Mouse (Mus musculus) NIH3T3 (cell line): ENCODE results near the gene Atp5g2.
A peak's percentile ranks its signal among the peaks of the same experiment; 100 is the strongest.

ENCODE experiments used
- DNase-seq: peaks from one replicate; pipeline ENCODE4 v3.0.0-alpha.2; 2012; ENCODE audit warnings: low read depth

Gene Atp5g2

GRCm38 (mm10) chr15:102672215-102673071 is at the start of gene Atp5g2:
Atp5g2 (minus strand) TSS chr15:102672352.
- DNase-seq = peak; percentile 73

- DNase-seq = peak; percentile 28
Measured at GRCm38 (mm10) chr15:102721016-102721898, 49.1 kb upstream of the Atp5g2 start.

- no peak for DNase-seq
Measured at GRCm38 (mm10) chr15:102716132-102716531, 44.0 kb upstream of the Atp5g2 start.

- DNase-seq = no peak
Measured at GRCm38 (mm10) chr15:102707736-102708269, 35.7 kb upstream of the Atp5g2 start.

GRCm38 (mm10) chr15:102705923-102706503 is 33.9 kb upstream of the Atp5g2 start:
- DNase-seq = no peak

GRCm38 (mm10) chr15:102705226-102705894 is 33.2 kb upstream of the Atp5g2 start:
- no peak for DNase-seq

GRCm38 (mm10) chr15:102704806-102705205 is 32.7 kb upstream of the Atp5g2 start:
- DNase-seq = no peak

- no peak for DNase-seq
Measured at GRCm38 (mm10) chr15:102702972-102703371, 30.8 kb upstream of the Atp5g2 start.

GRCm38 (mm10) chr15:102698193-102698592 is 26.0 kb upstream of the Atp5g2 start:
- peak; percentile 89 for DNase-seq

GRCm38 (mm10) chr15:102696899-102697298 is 24.7 kb upstream of the Atp5g2 start:
- DNase-seq = no peak

GRCm38 (mm10) chr15:102693600-102693999 is 21.4 kb upstream of the Atp5g2 start:
- no peak for DNase-seq

GRCm38 (mm10) chr15:102692991-102693411 is 20.8 kb upstream of the Atp5g2 start:
- DNase-seq = no peak

- DNase-seq = no peak
Measured at GRCm38 (mm10) chr15:102692321-102692804, 20.2 kb upstream of the Atp5g2 start.

- DNase-seq = no peak
Measured at GRCm38 (mm10) chr15:102685791-102686190, 13.6 kb upstream of the Atp5g2 start.

- DNase-seq = peak; percentile 55
Measured at GRCm38 (mm10) chr15:102683670-102684069, 11.5 kb upstream of the Atp5g2 start.

GRCm38 (mm10) chr15:102676345-102676744 is 4.2 kb upstream of the Atp5g2 start:
- DNase-seq = peak; percentile 24

GRCm38 (mm10) chr15:102673548-102673947 is 1.4 kb upstream of the Atp5g2 start:
- peak; percentile 81 for DNase-seq

- peak; percentile 88 for DNase-seq
Measured at GRCm38 (mm10) chr15:102671721-102672214, 384 bp downstream of the Atp5g2 start.

GRCm38 (mm10) chr15:102670767-102671575 is 1.2 kb downstream of the Atp5g2 start:
- peak; percentile 99 for DNase-seq

- DNase-seq = peak; percentile 55
Measured at GRCm38 (mm10) chr15:102670281-102670680, 1.9 kb downstream of the Atp5g2 start.
